Mouse (Mus musculus): ENCODE measurements around the gene Capn1. TPM values are rescaled to one million over a fixed set of nuclear protein-coding genes. Genes with fewer than 3 reads are reported as not detected.
A peak's percentile ranks its signal among the peaks of the same experiment; 100 is the strongest.

Capn1 gene
- polyA plus RNA-seq, 1 experiment, result 38.3 TPM

DNA sequence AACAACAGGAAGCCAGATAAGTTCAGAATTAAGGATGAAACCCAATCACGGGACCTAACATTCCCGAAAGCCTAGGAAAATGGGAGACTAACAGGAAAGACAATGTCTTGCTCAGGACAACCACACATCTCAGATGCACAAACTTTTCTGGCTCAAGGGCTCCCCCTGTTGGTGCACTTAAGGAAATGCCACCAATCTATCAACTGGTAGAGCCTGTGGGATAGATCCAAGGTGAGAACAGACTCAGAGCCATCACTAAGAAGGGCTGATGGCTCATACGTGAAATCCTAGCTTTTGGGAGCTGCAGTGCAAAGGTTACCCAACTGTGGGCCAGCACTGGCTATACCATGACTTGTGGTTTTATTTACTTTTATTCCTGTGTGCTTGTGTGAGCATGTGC lies 59.0 kb downstream of the Capn1 start:
- TF ChIP-seq POLR2A (IDR thresholded peaks at IDR 0.05; ENCODE audit: borderline replicate concordance, low read depth, low read length) (no peak), CTCF (IDR thresholded peaks at IDR 0.05; ENCODE audit: low read depth, low read length) (no peak)
- Histone ChIP-seq H3K4me3 (ENCODE audit: insufficient read depth, low read length) (no peak overlapping the region), H3K27ac (ENCODE audit: insufficient read depth, low read depth, low read length) (no peak overlapping the region), H3K4me1 (ENCODE audit: control insufficient read depth, insufficient read depth, low read length) (peaks cover 21% of the 10 kb centered on the region)

DNA sequence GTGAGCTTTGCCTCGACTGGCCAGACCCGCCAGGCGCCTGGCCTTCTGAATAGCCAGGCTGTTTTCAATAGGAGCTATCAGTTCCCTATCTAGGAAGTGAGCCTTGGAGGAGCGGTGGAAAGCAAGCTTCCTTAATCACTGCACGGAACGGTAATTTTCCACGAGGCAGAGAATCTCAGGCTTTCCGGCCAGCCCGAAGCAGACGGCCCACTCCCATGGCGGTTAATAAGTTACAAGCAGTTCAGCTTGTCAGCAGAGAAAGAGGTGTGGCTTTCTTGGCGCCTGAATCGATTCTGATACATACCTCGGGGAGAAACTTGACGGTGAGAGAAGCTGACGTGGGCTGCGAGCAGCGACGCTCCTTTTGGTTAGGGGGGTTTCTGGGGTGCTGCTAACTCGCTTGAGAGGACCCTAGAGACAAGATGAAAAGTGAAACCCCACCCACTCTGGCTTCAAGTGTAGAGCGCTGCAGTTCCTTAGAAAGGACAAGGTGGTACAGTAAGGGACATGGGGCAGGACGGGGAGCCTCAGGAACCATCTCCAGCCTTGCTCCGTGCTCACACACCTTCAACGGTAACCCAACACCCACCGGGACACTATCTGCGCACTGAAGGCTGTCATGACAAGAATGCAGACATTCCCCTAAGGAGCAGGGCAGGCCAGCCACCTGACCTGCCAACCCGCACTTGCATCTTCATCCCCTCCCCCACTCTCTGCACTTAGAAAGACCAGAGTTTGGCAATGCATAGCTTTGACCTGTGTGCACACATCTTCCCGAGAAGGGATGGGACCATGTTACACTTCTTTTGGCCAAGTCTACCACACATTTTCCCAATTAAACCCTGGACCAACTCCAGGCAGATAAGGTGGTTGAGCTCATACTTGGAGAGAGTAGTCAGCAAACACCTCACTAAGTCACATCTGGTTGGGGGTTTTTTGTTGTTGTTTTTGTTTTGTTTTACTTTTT lies 59.7 kb downstream of the Capn1 start:
- Histone ChIP-seq H3K4me1 (ENCODE audit: control insufficient read depth, insufficient read depth, low read length) (peaks cover 24% of the 10 kb centered on the region), H3K4me3 (ENCODE audit: insufficient read depth, low read length) (no peak overlapping the region), H3K27ac (ENCODE audit: insufficient read depth, low read depth, low read length) (no peak overlapping the region)
- TF ChIP-seq POLR2A (IDR thresholded peaks at IDR 0.05; ENCODE audit: borderline replicate concordance, low read depth, low read length), result no peak
- no peak for TF ChIP-seq CTCF (IDR thresholded peaks at IDR 0.05; ENCODE audit: low read depth, low read length)

DNA sequence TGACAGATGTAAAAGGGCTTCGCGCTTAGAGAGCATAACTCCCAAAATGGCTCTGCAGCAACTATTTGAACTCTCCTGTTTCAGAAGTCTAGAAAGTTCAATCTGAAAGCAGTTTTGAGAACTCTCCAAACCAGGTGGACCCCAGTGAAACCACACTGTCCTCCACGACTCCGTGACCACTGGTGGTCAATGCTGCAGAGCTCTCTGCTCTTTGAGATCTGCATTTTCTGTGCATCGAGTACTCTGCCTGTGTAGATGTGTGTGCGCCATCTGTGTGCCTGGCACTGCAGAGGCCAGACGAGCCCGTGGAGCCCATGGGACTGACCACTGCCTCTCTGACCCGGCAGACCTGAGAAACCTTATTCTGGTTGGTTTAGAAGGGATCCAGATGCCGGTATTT lies 60.8 kb downstream of the Capn1 start:
- no peak overlapping the region for H3K4me3 ChIP-seq (ENCODE audit: insufficient read depth, low read length)
- H3K4me1 ChIP-seq (ENCODE audit: control insufficient read depth, insufficient read depth, low read length), result peaks cover 24% of the 10 kb centered on the region
- TF ChIP-seq CTCF (IDR thresholded peaks at IDR 0.05; ENCODE audit: low read depth, low read length), result no peak
- no peak for TF ChIP-seq POLR2A (IDR thresholded peaks at IDR 0.05; ENCODE audit: borderline replicate concordance, low read depth, low read length)
- H3K27ac ChIP-seq (ENCODE audit: insufficient read depth, low read depth, low read length), result no peak overlapping the region

DNA sequence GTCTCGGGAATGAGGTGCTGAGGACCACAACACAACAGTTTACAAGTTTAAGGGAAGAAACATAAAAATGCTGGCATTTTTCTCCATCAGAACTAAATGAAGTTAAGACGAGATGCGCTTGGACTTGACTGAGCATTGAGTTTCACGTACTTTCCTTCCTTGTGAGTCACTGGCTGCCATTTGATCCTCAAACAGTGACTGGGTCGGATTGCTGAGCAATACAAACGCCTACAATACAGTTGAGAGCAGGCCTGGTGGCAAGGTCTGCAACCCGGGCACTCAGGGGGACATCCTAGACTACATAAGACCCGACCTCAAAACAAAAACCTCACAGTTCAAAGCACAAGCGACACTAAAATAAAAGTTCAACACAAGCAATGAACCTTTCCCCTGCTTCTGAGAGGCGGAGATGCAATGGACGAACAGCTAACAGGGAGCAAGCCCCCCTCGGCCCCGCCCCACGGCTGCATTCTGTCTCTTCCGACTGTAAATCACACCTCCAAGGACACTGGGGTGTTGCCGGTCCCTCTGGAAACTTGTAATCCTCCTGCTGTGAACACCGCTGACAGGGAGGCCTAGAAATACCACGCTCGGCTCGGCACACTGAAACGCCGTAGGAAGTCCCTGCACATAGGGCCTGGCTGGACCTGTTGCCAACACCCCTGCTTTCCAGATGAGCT lies 61.5 kb downstream of the Capn1 start:
- TF ChIP-seq CTCF (IDR thresholded peaks at IDR 0.05; ENCODE audit: low read depth, low read length) (no peak), POLR2A (IDR thresholded peaks at IDR 0.05; ENCODE audit: borderline replicate concordance, low read depth, low read length) (no peak)
- no peak overlapping the region for H3K4me3 ChIP-seq (ENCODE audit: insufficient read depth, low read length)

DNA sequence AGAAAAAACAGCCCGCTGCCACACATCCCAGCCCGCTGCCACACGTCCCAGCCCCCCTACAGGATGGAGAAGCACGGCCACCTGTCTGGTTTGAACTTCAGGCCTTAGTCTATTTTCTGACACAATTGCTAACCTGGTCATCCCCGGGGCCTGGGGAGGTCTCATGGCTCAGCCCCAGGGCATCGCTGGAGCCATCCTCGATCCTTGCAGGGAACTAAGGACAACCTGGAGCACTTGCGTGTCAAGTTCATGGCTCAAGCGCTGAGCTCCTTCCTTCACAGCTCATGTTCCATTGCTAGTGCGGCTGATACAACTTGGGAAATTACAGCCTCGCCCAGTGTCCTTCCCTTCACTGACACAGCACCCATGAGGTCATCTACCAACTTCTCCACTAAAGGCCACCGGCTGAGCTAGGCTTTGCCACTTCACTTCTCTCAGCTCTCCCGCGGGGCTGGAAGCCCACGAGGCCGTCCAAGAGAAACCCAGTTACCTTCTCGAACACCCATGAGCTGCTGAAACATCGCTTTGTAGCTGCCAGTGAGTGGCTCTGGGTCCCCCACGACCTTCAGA lies 62.4 kb downstream of the Capn1 start:
- TF ChIP-seq POLR2A (IDR thresholded peaks at IDR 0.05; ENCODE audit: borderline replicate concordance, low read depth, low read length) (no peak), CTCF (IDR thresholded peaks at IDR 0.05; ENCODE audit: low read depth, low read length) (no peak)
- Histone ChIP-seq H3K4me1 (ENCODE audit: control insufficient read depth, insufficient read depth, low read length) (peaks cover 27% of the 10 kb centered on the region), H3K4me3 (ENCODE audit: insufficient read depth, low read length) (no peak overlapping the region), H3K27ac (ENCODE audit: insufficient read depth, low read depth, low read length) (no peak overlapping the region)

More for the DNA sequence above, 61.5 kb downstream of the Capn1 start:
- Histone ChIP-seq H3K27ac (ENCODE audit: insufficient read depth, low read depth, low read length) (no peak overlapping the region), H3K4me1 (ENCODE audit: control insufficient read depth, insufficient read depth, low read length) (peaks cover 27% of the 10 kb centered on the region)

DNA sequence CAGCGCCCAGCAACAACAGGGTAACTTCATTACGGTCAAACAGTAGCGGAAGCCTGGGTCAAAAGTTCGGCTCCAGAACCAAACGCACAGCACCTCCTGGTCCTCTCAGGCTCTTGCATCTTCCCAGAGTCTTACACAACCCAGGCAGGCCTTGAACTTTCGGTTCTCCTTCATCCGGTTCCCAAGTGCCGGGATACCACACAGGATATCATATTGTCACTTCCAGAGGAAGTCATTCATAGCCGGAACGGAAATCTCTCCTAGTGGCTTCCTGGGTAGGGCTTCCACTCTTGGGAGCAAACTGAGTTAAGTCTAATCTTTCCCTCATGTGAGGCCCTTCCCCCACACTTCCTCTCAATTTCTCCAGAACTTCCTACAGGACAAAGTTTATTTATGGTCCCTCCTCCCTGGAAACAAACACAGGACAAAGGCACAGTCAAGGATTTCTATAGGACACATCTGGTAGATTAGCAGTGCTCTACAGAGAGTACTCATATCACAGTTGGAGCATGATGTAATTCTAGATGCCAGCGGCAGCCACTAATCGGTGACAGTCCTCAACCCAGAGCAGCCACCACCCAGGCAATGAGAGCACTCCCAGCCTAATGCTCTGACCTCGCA lies 63.5 kb downstream of the Capn1 start:
- Histone ChIP-seq H3K4me1 (ENCODE audit: control insufficient read depth, insufficient read depth, low read length) (peaks cover 29% of the 10 kb centered on the region), H3K27ac (ENCODE audit: insufficient read depth, low read depth, low read length) (no peak overlapping the region), H3K4me3 (ENCODE audit: insufficient read depth, low read length) (no peak overlapping the region)
- TF ChIP-seq CTCF (IDR thresholded peaks at IDR 0.05; ENCODE audit: low read depth, low read length) (no peak), POLR2A (IDR thresholded peaks at IDR 0.05; ENCODE audit: borderline replicate concordance, low read depth, low read length) (no peak)

DNA sequence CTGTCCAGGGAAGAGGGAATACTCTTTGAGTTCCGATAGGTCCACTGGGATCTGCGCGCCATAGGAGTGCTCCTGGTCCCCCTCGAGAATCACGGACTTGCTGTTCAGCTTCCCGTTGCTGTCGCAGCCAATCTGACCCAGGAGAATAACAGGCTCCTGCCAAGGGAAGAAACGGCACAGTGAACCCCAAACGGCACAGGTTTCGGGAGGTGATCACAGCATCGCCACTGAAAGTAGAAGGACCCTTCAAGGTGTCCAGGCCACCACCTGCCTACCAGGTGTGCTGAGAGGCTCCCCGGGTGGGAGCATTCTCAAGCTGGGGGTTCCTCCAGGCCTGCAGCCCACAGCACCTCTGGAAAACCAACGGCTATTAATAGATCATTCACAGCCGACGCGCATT lies 64.1 kb downstream of the Capn1 start:
- H3K27ac ChIP-seq (ENCODE audit: insufficient read depth, low read depth, low read length), result no peak overlapping the region
- no peak overlapping the region for H3K4me3 ChIP-seq (ENCODE audit: insufficient read depth, low read length)
- TF ChIP-seq CTCF (IDR thresholded peaks at IDR 0.05; ENCODE audit: low read depth, low read length), result no peak
- peaks cover 32% of the 10 kb centered on the region for H3K4me1 ChIP-seq (ENCODE audit: control insufficient read depth, insufficient read depth, low read length)

DNA sequence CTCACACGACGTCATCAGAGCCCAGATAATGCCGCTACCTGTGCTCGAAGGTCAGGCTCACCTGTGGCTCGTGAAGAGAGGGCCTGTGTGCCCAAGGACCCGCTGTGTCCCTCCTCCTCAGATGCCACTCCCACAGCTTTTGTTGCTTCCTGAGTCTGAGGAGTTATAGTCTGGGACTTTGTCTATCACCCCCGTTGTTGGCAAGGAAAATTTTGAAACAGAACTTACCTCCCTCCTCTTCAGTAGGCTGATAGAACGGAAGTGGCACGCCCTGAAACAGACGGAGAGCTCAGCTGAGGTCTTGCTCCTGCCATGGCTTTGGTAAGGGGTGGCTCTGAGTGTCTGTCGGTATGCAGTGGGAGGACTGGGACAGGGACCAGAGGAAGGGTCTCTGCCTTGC lies 65.5 kb downstream of the Capn1 start:
- H3K4me1 ChIP-seq (ENCODE audit: control insufficient read depth, insufficient read depth, low read length), result peaks cover 44% of the 10 kb centered on the region
- no peak overlapping the region for H3K4me3 ChIP-seq (ENCODE audit: insufficient read depth, low read length)
- TF ChIP-seq POLR2A (IDR thresholded peaks at IDR 0.05; ENCODE audit: borderline replicate concordance, low read depth, low read length), result no peak
- TF ChIP-seq CTCF (IDR thresholded peaks at IDR 0.05; ENCODE audit: low read depth, low read length), result no peak
- no peak overlapping the region for H3K27ac ChIP-seq (ENCODE audit: insufficient read depth, low read depth, low read length)

DNA sequence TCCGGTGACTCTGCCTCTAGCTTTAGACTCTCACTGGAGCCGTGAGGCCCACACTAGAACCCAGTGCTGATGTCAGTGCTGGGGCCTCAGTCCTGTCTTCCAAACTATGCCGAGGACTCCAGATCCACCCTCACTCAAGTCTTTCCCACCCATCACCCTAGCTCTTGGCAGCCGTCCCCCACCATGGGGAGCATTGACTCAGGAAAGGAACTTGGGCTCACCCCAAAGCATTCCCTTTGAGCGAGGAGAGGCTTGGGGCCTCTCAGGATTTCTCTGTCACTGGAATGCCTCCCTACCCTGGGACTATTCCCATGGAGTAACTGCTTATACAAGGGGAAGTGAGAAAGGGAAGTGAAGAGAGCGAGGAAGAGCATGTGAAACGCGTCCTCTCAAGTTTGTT lies 69.8 kb downstream of the Capn1 start:
- H3K4me3 ChIP-seq (ENCODE audit: insufficient read depth, low read length), result no peak overlapping the region
- peaks cover 35% of the 10 kb centered on the region for H3K4me1 ChIP-seq (ENCODE audit: control insufficient read depth, insufficient read depth, low read length)
- TF ChIP-seq CTCF (IDR thresholded peaks at IDR 0.05; ENCODE audit: low read depth, low read length), result no peak
- no peak for TF ChIP-seq POLR2A (IDR thresholded peaks at IDR 0.05; ENCODE audit: borderline replicate concordance, low read depth, low read length)
- H3K27ac ChIP-seq (ENCODE audit: insufficient read depth, low read depth, low read length), result peak overlapping the region; percentile 90
